Mouse (Mus musculus): Measurements from ENCODE around the gene Klf12. TPM values are rescaled to one million over a fixed set of nuclear protein-coding genes. Genes with fewer than 3 reads are reported as not detected.

Klf12 gene
- polyA plus RNA-seq, 1 experiment from 2014 or later: 9.1 TPM

GRCm38 (mm10) chr14:100286586-100287241 lies 2.2 kb upstream of the Klf12 start:
- Histone ChIP-seq H3K9me3 (ENCODE audit: low read length) (no peaks in the 10 kb centered on the region), H3K36me3 (ENCODE audit: insufficient read depth, low read length) (no peaks in the 10 kb centered on the region), H3K4me2 (replicated peaks; ENCODE audit: low read depth, low read length) (peak overlapping the region; percentile 98), H3K4me3 (ENCODE audit: low read length) (peak overlapping the region; percentile 74), H3K27me3 (ENCODE audit: insufficient read depth, low read length) (no peaks in the 10 kb centered on the region), H3K9ac (replicated peaks; ENCODE audit: low read length) (peak overlapping the region; percentile 76), H3K27ac (ENCODE audit: low read length) (peak overlapping the region; percentile 88), H3K4me1 (ENCODE audit: insufficient read depth, low read length) (peaks cover 22% of the 10 kb centered on the region)
- ATAC-seq (ENCODE audit: low FRiP score, low TSS enrichment): no peak
- WGBS: 5% methylated on average over 19 of the region's 19 CpGs

- H3K27ac ChIP-seq (ENCODE audit: low read length): peak overlapping the region; percentile 88
- under 1% methylated on average over 51 of the region's 60 CpGs for WGBS
- no peaks in the 10 kb centered on the region for H3K27me3 ChIP-seq (ENCODE audit: insufficient read depth, low read length)
- peak overlapping the region; percentile 98 for H3K4me2 ChIP-seq (replicated peaks; ENCODE audit: low read depth, low read length)
- H3K4me3 ChIP-seq (ENCODE audit: low read length): peak overlapping the region; percentile 74
- no peaks in the 10 kb centered on the region for H3K9me3 ChIP-seq (ENCODE audit: low read length)
- peak; percentile 57 for ATAC-seq (ENCODE audit: low FRiP score, low TSS enrichment)
- H3K9ac ChIP-seq (replicated peaks; ENCODE audit: low read length): peak overlapping the region; percentile 76
- peaks cover 25% of the 10 kb centered on the region for H3K4me1 ChIP-seq (ENCODE audit: insufficient read depth, low read length)
- no peaks in the 10 kb centered on the region for H3K36me3 ChIP-seq (ENCODE audit: insufficient read depth, low read length)
Observed at GRCm38 (mm10) chr14:100285656-100286585, 1.4 kb upstream of the Klf12 start.

- Histone ChIP-seq H3K4me3 (ENCODE audit: low read length) (peak overlapping the region; percentile 74), H3K4me1 (ENCODE audit: insufficient read depth, low read length) (peaks cover 25% of the 10 kb centered on the region), H3K27ac (ENCODE audit: low read length) (peak overlapping the region; percentile 88), H3K36me3 (ENCODE audit: insufficient read depth, low read length) (no peaks in the 10 kb centered on the region), H3K4me2 (replicated peaks; ENCODE audit: low read depth, low read length) (peak overlapping the region; percentile 98), H3K27me3 (ENCODE audit: insufficient read depth, low read length) (no peaks in the 10 kb centered on the region), H3K9ac (replicated peaks; ENCODE audit: low read length) (peak overlapping the region; percentile 76), H3K9me3 (ENCODE audit: low read length) (peaks cover under 1% of the 10 kb centered on the region; the same call in 1 of the 2 replicates)
- peak; percentile 92 for ATAC-seq (ENCODE audit: low FRiP score, low TSS enrichment)
- WGBS: under 1% methylated on average over 42 of the region's 48 CpGs
Observed at GRCm38 (mm10) chr14:100284861-100285655, 579 bp upstream of the Klf12 start.

DNA sequence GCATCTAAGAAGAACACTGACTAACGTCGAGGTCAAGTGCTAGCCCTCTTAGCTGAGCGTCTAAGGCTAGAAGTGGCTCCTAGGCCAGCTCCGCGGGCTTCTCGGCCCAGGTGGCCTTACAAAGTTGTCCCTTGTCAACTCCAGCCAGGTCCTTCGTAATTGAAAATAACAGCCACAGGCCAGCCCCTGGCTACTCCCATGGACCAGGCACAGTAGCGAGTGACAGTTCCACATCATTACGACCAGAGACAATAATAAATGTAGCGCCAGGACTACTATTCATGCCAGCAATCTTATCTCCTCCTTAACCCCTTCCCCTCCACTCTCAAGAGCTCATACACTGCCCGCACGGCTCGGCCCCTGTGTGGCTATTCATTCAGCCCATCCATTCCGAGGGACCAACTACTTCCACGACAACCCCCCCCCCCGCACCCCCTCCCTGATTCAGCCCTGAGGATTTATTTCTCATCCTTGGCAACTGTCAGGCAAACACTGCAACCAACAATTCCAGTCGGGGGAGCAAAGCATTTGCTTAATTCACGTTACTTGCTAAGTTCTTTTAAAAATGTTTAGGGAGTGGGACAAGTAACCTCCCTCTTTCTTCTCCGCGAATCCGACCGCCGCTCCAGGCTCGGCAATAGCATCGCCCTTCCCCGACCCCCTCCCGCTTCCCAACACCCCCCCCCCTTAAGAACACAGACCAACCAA lies 914 bp downstream of the Klf12 start:
- Histone ChIP-seq H3K36me3 (ENCODE audit: insufficient read depth, low read length) (no peaks in the 10 kb centered on the region), H3K27ac (ENCODE audit: low read length) (peak overlapping the region; percentile 88), H3K4me3 (ENCODE audit: low read length) (peak overlapping the region; percentile 74), H3K27me3 (ENCODE audit: insufficient read depth, low read length) (no peaks in the 10 kb centered on the region), H3K4me2 (replicated peaks; ENCODE audit: low read depth, low read length) (peak overlapping the region; percentile 98), H3K4me1 (ENCODE audit: insufficient read depth, low read length) (peaks cover 25% of the 10 kb centered on the region), H3K9me3 (ENCODE audit: low read length) (peaks cover 7% of the 10 kb centered on the region; the same call in 1 of the 2 replicates), H3K9ac (replicated peaks; ENCODE audit: low read length) (peak overlapping the region; percentile 76)
- ATAC-seq (ENCODE audit: low FRiP score, low TSS enrichment): no peak
- WGBS: under 1% methylated on average over 27 of the region's 27 CpGs

DNA sequence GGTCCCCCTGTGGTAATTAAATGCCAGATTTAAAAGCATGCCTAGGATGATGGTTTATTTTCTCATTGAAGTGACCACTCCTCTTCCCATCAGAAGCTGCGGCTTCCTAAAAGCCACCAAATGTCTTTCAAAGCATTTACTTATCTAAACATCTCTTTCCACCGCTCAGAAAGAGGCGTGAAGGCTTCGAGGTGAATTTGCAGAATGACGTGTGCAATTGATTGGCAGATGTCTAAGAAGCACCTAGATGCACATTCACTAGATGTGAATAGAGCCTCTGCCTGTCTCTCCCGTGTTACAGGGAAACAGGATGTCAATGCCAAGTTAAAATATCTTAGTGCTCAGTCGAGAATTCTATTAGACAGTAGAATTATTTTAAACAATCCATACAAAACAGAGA lies 1.8 kb downstream of the Klf12 start:
- Histone ChIP-seq H3K4me2 (replicated peaks; ENCODE audit: low read depth, low read length) (peak overlapping the region; percentile 98), H3K27ac (ENCODE audit: low read length) (no peak overlapping the region), H3K4me1 (ENCODE audit: insufficient read depth, low read length) (peaks cover 25% of the 10 kb centered on the region), H3K9me3 (ENCODE audit: low read length) (peaks cover 7% of the 10 kb centered on the region; the same call in 1 of the 2 replicates), H3K4me3 (ENCODE audit: low read length) (peak overlapping the region; percentile 25; the same call in 1 of the 2 replicates), H3K27me3 (ENCODE audit: insufficient read depth, low read length) (no peaks in the 10 kb centered on the region), H3K36me3 (ENCODE audit: insufficient read depth, low read length) (no peaks in the 10 kb centered on the region), H3K9ac (replicated peaks; ENCODE audit: low read length) (no peak overlapping the region)
- ATAC-seq (ENCODE audit: low FRiP score, low TSS enrichment): no peak
- WGBS: 10% methylated on average over 7 of the region's 7 CpGs

DNA sequence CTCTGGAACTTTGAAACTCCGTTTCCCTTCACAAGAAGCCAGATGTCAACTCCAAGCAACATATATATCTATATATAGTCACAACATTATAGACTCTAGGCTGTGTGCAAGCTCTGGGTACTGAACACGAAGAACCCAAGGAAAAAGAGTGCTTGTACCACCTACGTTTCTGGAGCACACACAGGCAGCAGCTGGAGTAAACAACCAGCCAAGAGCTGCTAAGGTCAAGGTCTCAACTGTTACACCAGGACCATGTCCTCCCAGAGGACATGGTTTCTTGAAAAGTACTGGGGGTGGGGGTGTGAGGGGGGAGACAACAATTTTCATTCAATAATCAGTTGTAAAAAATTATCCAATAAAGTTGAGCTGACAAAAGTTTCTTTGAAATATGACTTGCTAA lies 2.7 kb downstream of the Klf12 start:
- no peak overlapping the region for H3K4me3 ChIP-seq (ENCODE audit: low read length)
- H3K4me1 ChIP-seq (ENCODE audit: insufficient read depth, low read length): peaks cover 18% of the 10 kb centered on the region
- H3K9ac ChIP-seq (replicated peaks; ENCODE audit: low read length): no peak overlapping the region
- no peak overlapping the region for H3K4me2 ChIP-seq (replicated peaks; ENCODE audit: low read depth, low read length)
- 0 out of 2 replicates have a peak overlapping the region, but pooled peaks have one; percentile 32 for H3K27ac ChIP-seq (ENCODE audit: low read length)
- ATAC-seq (ENCODE audit: low FRiP score, low TSS enrichment): no peak
- H3K9me3 ChIP-seq (ENCODE audit: low read length): peaks cover 7% of the 10 kb centered on the region; the same call in 1 of the 2 replicates
- WGBS: 26% methylated on average over 3 of the region's 3 CpGs
- H3K36me3 ChIP-seq (ENCODE audit: insufficient read depth, low read length): no peaks in the 10 kb centered on the region
- H3K27me3 ChIP-seq (ENCODE audit: insufficient read depth, low read length): no peaks in the 10 kb centered on the region

GRCm38 (mm10) chr14:100274179-100274578 lies 10.3 kb downstream of the Klf12 start:
- WGBS: 81% methylated on average over 2 of the region's 2 CpGs
- Histone ChIP-seq H3K9me3 (ENCODE audit: low read length) (no peaks in the 10 kb centered on the region), H3K4me1 (ENCODE audit: insufficient read depth, low read length) (no peaks in the 10 kb centered on the region), H3K4me2 (replicated peaks; ENCODE audit: low read depth, low read length) (no peak overlapping the region), H3K9ac (replicated peaks; ENCODE audit: low read length) (no peak overlapping the region), H3K27ac (ENCODE audit: low read length) (no peak overlapping the region), H3K36me3 (ENCODE audit: insufficient read depth, low read length) (no peaks in the 10 kb centered on the region), H3K27me3 (ENCODE audit: insufficient read depth, low read length) (no peaks in the 10 kb centered on the region), H3K4me3 (ENCODE audit: low read length) (no peak overlapping the region)
- ATAC-seq (ENCODE audit: low FRiP score, low TSS enrichment): no peak

DNA sequence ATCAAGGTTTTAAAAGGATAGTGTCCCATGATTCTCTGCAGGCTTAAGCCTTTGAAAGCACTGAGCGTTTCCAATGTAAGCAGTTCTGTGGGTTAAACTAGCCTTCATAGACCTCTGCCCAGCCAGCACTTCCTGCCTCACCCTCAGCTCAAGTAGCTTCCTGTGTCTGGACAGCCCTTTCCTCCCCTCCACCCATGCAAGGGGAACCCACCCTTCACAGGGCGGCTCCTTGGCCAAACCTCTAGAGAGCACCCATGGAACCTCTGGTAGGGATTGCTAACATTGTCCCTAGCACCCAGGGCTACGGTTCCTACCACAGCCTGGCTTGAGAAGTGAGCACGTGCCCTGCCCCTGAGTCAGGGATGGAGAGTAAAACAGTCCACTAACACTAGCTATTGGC lies 23.9 kb downstream of the Klf12 start:
- no peak overlapping the region for H3K4me3 ChIP-seq (ENCODE audit: low read length)
- H3K4me2 ChIP-seq (replicated peaks; ENCODE audit: low read depth, low read length): no peak overlapping the region
- H3K36me3 ChIP-seq (ENCODE audit: insufficient read depth, low read length): no peaks in the 10 kb centered on the region
- ATAC-seq (ENCODE audit: low FRiP score, low TSS enrichment): peak; percentile 63
- no peaks in the 10 kb centered on the region for H3K9me3 ChIP-seq (ENCODE audit: low read length)
- H3K27ac ChIP-seq (ENCODE audit: low read length): peak overlapping the region; percentile 24; the same call in 1 of the 2 replicates
- H3K4me1 ChIP-seq (ENCODE audit: insufficient read depth, low read length): peaks cover 5% of the 10 kb centered on the region
- no peak overlapping the region for H3K9ac ChIP-seq (replicated peaks; ENCODE audit: low read length)
- whole genome bisulfite sequencing: 71% methylated on average over 4 of the region's 4 CpGs
- H3K27me3 ChIP-seq (ENCODE audit: insufficient read depth, low read length): no peaks in the 10 kb centered on the region

- WGBS: 83% methylated on average over 5 of the region's 5 CpGs
- no peak overlapping the region for H3K9ac ChIP-seq (replicated peaks; ENCODE audit: low read length)
- no peaks in the 10 kb centered on the region for H3K9me3 ChIP-seq (ENCODE audit: low read length)
- no peaks in the 10 kb centered on the region for H3K4me1 ChIP-seq (ENCODE audit: insufficient read depth, low read length)
- no peak for ATAC-seq (ENCODE audit: low FRiP score, low TSS enrichment)
- H3K27me3 ChIP-seq (ENCODE audit: insufficient read depth, low read length): no peaks in the 10 kb centered on the region
- H3K4me2 ChIP-seq (replicated peaks; ENCODE audit: low read depth, low read length): no peak overlapping the region
- H3K36me3 ChIP-seq (ENCODE audit: insufficient read depth, low read length): no peaks in the 10 kb centered on the region; the same call in 1 of the 2 replicates
- no peak overlapping the region for H3K27ac ChIP-seq (ENCODE audit: low read length)
- no peak overlapping the region for H3K4me3 ChIP-seq (ENCODE audit: low read length)
Observed at GRCm38 (mm10) chr14:100243046-100243445, 41.4 kb downstream of the Klf12 start.

Data from kidney, embryonic 16.5 days (tissue).